Mouse (Mus musculus) megakaryocyte, embryonic 14.5 days (primary cell): ENCODE results near the gene Scd1.

Experiments used
- FLI1 ChIP-seq: IDR thresholded peaks from 2 replicates; pipeline ENCODE4 v1.6.1; 2012; ENCODE audit warnings: low read length, inconsistent platforms, mixed read lengths
- GATA1 ChIP-seq: IDR thresholded peaks from 3 replicates; pipeline ENCODE4 v1.6.1; 2012; ENCODE audit warnings: mixed read lengths, low read length, inconsistent platforms, borderline replicate concordance

DNA sequence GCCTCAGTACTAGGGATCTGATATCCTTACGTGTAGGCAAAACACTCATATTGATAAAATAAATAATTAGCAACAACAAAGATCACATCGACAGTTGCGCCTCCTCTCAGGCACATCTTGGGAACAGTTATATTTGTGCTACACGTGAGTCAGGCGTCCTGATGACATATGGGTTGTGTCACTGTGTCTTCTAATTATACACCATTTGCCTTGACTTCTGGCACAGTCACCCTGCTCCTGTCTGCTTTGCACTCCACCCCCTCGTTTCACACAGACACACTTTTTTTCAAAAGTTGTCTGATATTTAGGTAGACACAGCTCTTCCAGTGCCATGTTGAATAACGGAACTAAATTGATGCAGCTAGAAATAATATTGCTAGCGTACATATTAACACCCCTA, 43.6 kb downstream of the Scd1 start:
- TF ChIP-seq GATA1 (no peak), FLI1 (no peak)
